Mouse (Mus musculus) testis, adult 2 months (tissue): ENCODE measurements around the gene Mast4. TPM values are rescaled to one million over a fixed set of nuclear protein-coding genes. Genes with fewer than 3 reads are reported as not detected.
"Not testable (repeated sequence)": the region's sequence is repeated elsewhere in the genome, so short reads cannot be mapped to it uniquely, and the experiment has no call there.

Experiments
- H3K27ac ChIP-seq: fragments of 200-500 bp; 2 replicates; pipeline ENCODE4 v1.5.1; 2012; ENCODE audit warnings: low read depth, low read length; ENCODE audit not compliant: control insufficient read depth, insufficient read depth
- H3K27me3 ChIP-seq: fragments of 200-500 bp; 2 replicates; pipeline ENCODE4 v1.6.1; 2012; ENCODE audit warnings: mild to moderate bottlenecking, low read length, moderate library complexity; ENCODE audit not compliant: control insufficient read depth, insufficient read depth
- H3K36me3 ChIP-seq: fragments of 200-500 bp; 2 replicates; pipeline ENCODE4 v1.6.1; 2012; ENCODE audit warnings: mild to moderate bottlenecking, low read length; ENCODE audit not compliant: control insufficient read depth, insufficient read depth
- H3K4me1 ChIP-seq: fragments of 200-500 bp; 2 replicates; pipeline ENCODE4 v1.6.1; 2012; ENCODE audit warnings: low read length; ENCODE audit not compliant: control insufficient read depth, insufficient read depth
- H3K4me3 ChIP-seq: fragments of 200-500 bp; 2 replicates; pipeline ENCODE4 v1.5.1; 2012; ENCODE audit warnings: low read depth, mild to moderate bottlenecking, low read length, moderate library complexity, mixed read lengths; ENCODE audit not compliant: control insufficient read depth
- CTCF ChIP-seq: fragments of 200-500 bp; IDR thresholded peaks from 2 replicates; pipeline ENCODE4 v1.5.1; 2012; ENCODE audit warnings: low read depth, mild to moderate bottlenecking, inconsistent platforms, low read length, moderate library complexity; ENCODE audit not compliant: control insufficient read depth, insufficient read depth, insufficient replicate concordance
- POLR2A ChIP-seq: fragments of 200-500 bp; IDR thresholded peaks from 2 replicates; pipeline ENCODE4 v1.6.1; 2012; ENCODE audit warnings: low read depth, mild to moderate bottlenecking, inconsistent platforms, low read length, moderate library complexity; ENCODE audit not compliant: control insufficient read depth
- polyA plus RNA-seq: library from polyadenylated mRNA; depleted of rRNA; stranded (reverse); fragments of >200 nt; gene quantifications from 2 replicates; pipeline ENCODE4 v1.2.3, GENCODE M21; 2012; rRNA removed

Gene Mast4
- 5.2 and 5.3 TPM in 2 replicates for polyA plus RNA-seq

- H3K4me1 ChIP-seq, result peaks cover 3% of the 10 kb centered on the region
- no peaks in the 10 kb centered on the region for H3K27me3 ChIP-seq
- H3K36me3 ChIP-seq, result no peaks in the 10 kb centered on the region
- TF ChIP-seq POLR2A (no peak; the same call in 1 of the 2 replicates), CTCF (no peak)
- H3K27ac ChIP-seq, result peak within 1 kb of the TSS; percentile 27; the same call in 1 of the 2 replicates
- peak within 1 kb of the TSS; percentile 86 for H3K4me3 ChIP-seq
Measured at GRCm38 (mm10) chr13:103334392-103334686, at the start of gene Mast4. Gene Mast4 (minus strand): TSS chr13:103334497.

DNA sequence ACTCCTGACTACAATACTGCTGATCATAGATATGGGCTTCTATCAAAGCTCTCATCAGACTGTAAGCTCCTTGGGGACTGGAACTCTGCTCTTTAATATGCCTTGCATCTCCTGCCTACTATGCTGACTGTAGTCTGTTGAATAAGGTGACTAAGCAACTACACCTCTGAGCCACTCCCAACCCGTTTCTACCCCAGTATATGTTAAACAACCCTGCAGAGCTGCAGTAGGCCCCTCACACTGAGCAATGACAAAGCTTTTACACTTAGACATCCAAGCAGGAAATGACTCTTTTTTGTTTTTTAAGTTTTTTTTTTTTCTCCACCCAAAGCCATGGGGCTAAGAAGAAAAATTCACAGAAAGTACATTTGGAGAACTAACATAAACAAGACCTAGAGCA lies 40.2 kb upstream of the Mast4 start:
- TF ChIP-seq POLR2A (no peak), CTCF (no peak)
- Histone ChIP-seq H3K36me3 (no peaks in the 10 kb centered on the region), H3K4me3 (no peak overlapping the region), H3K27me3 (no peaks in the 10 kb centered on the region), H3K27ac (no peak overlapping the region), H3K4me1 (no peaks in the 10 kb centered on the region)

DNA sequence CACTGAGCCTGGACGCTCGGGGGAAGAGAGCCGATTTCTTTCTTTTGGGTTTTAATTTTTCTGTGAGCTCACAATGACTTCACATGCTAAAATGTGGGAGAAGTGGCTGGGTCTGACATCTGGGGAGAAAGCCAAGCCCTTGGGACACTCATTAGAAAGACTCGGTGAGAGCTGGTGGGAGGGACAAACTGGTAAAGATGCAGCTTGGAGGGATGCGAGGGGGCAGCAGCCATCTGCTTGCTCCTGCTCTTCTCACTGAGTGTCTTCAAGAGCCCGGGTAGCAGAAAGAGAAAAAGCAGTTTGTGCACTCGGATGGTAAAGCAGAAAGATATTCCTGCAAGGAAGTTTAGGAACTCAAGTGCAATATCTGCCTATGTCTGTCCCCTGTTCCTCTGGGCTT lies 34.9 kb upstream of the Mast4 start:
- no peak for TF ChIP-seq POLR2A
- Histone ChIP-seq H3K4me1 (no peaks in the 10 kb centered on the region), H3K27ac (no peak overlapping the region), H3K27me3 (no peaks in the 10 kb centered on the region), H3K4me3 (no peak overlapping the region), H3K36me3 (no peaks in the 10 kb centered on the region)

GRCm38 (mm10) chr13:103363181-103363580 lies 28.9 kb upstream of the Mast4 start:
- Histone ChIP-seq H3K4me1 (no peaks in the 10 kb centered on the region), H3K27me3 (no peaks in the 10 kb centered on the region), H3K4me3 (no peak overlapping the region), H3K36me3 (no peaks in the 10 kb centered on the region), H3K27ac (no peak overlapping the region)
- no peak for TF ChIP-seq POLR2A
- no peak for TF ChIP-seq CTCF

DNA sequence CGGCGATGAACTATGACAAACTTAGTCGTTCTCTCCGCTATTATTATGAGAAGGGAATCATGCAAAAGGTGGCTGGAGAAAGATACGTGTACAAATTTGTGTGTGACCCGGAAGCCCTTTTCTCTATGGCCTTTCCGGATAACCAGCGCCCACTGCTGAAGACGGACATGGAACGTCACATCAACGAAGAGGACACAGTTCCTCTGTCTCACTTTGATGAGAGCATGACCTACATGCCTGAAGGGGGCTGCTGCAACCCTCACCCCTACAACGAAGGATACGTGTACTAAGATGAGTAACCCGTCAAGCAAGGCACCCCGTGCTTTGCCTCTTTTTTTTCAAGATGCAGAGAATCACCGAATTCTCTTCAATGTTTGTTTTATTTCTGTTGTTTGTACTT lies 23.1 kb upstream of the Mast4 start:
- not testable (repeated sequence) for H3K4me1 ChIP-seq, H3K36me3 ChIP-seq, H3K27ac ChIP-seq, H3K27me3 ChIP-seq
- peak overlapping the region; percentile 5; the same call in 1 of the 2 replicates for H3K4me3 ChIP-seq

DNA sequence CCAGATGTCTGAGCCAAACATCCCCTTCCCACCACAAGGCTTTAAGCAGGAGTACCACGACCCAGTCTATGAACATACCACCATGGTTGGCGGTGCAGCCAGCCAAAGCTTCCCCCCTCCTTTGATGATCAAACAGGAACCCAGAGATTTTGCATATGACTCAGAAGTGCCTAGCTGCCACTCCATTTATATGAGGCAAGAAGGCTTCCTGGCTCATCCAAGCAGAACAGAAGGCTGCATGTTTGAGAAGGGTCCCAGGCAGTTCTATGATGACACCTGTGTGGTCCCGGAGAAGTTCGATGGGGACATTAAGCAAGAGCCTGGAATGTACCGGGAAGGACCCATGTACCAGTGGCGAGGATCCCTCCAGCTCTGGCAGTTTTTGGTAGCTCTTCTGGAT lies 22.6 kb upstream of the Mast4 start:
- H3K4me1 ChIP-seq, H3K27me3 ChIP-seq, H3K27ac ChIP-seq, H3K4me3 ChIP-seq, H3K36me3 ChIP-seq: not testable (repeated sequence)

DNA sequence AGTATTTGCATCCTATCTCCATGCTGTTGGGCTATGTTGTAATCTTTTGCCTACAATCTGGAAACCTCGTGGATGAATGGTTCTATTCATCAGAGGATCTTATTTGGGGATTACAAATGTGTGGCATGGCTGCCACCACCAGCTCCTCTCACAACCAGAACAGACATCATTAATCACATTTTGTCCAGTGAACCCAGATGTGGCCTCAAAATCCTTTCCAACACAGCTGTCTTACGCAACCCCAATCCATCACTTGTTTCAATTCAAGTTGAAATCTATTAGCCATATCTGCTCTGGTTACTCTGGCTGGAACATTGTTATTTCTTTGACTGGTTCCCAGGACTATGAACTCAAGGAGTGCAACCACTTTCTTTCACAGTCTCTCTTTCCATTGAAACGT lies 20.4 kb upstream of the Mast4 start:
- TF ChIP-seq POLR2A (no peak), CTCF (no peak)
- H3K4me1 ChIP-seq, result no peaks in the 10 kb centered on the region; the same call in 1 of the 2 replicates
- no peak overlapping the region for H3K4me3 ChIP-seq
- no peaks in the 10 kb centered on the region for H3K27me3 ChIP-seq
- H3K36me3 ChIP-seq, result no peaks in the 10 kb centered on the region
- H3K27ac ChIP-seq, result no peak overlapping the region

GRCm38 (mm10) chr13:103344749-103345148 lies 10.5 kb upstream of the Mast4 start:
- H3K4me3 ChIP-seq, result no peak overlapping the region
- H3K27ac ChIP-seq, result no peak overlapping the region
- no peaks in the 10 kb centered on the region for H3K36me3 ChIP-seq
- H3K27me3 ChIP-seq, result no peaks in the 10 kb centered on the region
- TF ChIP-seq POLR2A (no peak), CTCF (no peak)
- no peaks in the 10 kb centered on the region for H3K4me1 ChIP-seq
